Mouse (Mus musculus) right cerebral cortex, adult 18-20 months (tissue): ENCODE results near the gene Tpo.

ENCODE experiments used
- DNase-seq: peaks from one replicate; pipeline ENCODE4 v3.0.0; 2022; ENCODE audit warnings: mixed read lengths

Tpo gene

DNA sequence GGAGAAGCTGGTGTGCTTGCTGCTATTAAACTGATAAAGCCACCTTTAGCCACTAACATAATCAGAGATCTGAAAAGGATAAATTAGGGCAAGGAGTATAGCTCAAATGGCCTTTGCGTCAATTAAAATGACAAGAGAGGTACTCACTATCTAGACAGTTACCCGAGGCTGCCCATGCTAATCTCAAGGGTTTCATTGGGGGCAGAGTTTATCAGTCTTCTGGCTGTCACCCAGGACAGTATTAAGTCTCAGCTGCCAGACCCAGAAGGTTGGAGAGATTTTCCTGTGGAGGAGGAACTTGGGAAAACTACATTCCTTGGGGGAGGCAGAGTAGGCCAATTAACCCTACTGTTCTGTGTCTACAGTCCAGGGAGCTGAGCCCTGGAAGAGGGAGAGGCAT lies 63.1 kb downstream of the Tpo start:
- DNase-seq: no peak

DNA sequence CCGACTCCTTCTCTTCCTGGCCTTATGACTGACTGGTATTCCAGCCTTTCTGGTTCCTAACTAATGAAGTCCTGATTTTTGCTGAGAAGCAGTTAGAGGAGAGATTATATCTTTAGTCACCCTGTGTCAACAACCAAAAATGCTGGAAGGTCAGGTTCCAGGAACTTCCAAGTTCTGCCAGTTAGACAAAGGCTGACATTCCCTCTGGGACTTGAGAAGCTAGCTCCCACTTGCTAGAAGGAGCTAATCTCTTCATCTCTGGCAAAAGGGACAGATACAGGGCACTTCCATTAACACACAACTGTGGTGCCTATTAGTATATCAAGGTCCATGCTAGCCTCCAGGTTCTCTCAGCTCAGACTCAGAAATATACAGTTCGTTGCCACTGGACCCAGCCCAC lies 64.6 kb downstream of the Tpo start:
- no peak for DNase-seq

DNA sequence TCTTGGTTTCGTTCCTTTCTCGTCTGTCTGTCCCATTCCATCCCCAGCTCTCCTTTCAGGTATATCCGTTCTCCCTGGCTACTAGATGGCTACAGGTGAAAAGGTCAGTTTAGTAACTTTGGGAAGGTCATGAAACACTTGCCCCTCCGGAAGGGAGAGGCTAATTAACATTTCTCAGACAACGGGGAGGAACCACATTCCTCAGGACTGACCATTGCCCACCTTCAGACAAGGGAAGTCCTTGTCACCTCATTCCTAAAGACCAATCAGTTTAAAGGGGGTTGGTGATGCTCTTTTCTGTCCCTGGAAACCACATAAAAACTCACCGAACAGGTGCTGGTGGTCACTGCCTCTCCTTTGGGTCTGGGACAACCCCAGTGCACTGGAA lies 70.3 kb downstream of the Tpo start:
- DNase-seq: no peak

DNA sequence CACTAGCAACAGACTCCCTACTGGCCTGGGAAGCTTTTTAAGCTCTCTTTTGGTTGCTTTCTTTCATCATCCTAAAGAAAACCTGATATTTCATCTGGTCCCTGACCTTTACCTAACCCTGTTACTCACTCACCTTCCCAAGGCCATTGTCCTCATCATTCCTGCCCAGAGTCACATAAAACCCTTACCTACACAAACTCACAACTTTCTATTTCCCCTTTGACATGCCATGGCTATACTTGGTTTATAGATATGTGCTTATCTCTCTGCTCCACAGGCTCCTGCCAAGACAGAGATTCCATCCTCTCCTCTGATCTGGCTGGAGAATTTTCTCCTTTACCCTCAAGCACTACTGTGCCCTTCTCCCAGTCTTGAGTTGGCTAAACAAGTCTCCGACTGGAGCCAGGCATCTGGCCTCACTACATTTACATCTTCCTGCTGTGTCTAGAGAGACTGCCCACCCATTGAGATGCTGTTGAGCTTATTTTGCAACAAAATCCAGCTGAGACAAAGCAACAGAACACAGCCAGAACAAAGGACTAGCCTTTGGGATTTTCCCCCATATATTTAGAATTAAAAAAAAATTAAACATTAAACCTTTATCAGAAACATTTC lies 70.8 kb downstream of the Tpo start:
- DNase-seq: no peak

DNA sequence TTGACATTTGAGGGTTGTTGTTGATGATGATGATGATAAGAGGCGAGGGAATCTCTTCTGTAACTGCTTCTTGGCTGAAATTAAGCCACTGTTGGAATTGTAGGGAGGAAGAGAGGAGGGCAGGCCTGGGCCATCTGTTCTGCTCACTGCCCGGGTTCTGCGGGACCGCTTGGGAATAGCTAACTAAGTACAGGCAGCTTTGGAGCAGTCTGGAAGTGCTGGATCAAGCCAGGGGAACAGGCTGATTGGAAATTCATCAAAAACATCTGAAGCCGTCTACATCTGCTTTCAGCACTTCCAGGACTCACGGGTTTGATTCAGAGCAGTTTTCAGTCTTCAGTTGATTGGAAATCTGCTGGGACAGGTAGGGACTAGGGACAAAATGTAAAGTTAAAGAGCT lies 74.4 kb downstream of the Tpo start:
- DNase-seq: no peak

DNA sequence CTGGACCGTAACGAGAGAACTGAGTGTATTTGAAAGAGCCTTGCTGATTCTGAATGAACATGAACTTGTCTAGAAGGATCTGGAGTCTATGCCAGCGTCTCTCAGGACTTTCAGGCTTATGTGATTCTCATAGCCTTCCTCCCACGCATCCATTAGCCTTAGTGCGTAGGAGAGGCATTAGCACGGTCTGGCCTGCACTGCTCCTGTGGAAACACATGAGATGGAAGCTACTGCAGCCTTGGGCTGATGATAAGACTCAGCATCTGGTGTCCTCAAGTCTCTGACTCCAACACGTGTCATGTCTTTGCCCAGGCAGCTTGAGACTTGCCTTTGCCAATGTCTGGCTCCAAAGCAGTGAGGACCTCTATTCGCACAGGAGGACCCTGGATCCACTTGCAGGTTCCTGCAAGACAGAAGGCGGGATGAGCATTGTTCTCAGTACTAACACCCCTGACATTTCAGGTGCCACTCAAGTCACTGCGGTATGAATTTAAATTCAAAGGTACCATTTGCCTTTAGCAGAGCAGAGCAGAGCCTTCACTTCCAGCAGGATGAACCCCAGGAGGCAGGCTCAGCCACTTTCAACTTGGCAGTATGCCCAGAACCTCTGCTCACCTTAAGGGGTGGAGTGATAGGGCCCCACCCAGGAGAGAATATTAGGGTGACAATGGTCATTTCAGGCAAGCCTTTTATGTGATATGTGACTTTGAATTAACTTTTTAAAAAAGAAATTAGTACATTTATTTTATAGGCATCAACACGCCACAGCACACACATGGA lies 77.5 kb downstream of the Tpo start:
- DNase-seq: no peak

DNA sequence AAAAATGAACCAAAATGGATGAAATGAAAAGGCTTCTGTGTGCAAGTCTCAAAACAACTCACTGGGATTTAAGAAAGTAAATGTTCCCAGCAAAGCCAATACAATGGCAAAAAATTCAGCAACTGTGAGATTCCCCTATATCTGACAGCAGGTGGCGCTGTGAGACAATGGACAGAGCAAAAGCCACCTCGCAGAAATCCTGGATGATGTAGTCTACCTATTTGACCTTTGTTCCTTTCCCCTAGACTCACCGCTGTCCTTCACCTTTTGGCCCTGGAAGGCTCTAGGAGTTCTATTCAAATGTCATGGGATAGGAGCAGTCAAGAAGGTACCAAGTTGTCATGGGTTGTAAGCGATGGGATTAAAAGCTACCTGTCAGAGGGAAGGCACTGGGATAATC lies 82.2 kb downstream of the Tpo start:
- peak; percentile 57 for DNase-seq

DNA sequence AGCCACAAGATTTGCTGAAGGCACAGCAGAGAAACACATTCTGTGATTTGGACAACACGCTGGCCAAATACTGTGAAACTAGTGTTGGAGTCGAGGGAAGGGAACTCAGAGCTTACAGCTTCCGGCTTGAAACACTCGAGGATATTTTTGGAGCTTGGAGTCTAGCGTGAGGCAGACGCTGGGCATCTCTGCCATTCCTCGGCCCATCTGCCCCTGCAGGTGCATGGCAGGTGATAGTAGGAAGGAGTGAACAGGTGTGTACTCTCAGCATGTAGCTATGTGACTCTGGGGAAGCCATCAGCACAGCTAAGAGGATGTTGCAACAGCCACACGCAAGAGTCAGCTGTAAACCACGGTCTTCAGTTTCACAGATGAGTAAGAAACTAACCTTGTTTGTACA lies 82.6 kb downstream of the Tpo start:
- no peak for DNase-seq

DNA sequence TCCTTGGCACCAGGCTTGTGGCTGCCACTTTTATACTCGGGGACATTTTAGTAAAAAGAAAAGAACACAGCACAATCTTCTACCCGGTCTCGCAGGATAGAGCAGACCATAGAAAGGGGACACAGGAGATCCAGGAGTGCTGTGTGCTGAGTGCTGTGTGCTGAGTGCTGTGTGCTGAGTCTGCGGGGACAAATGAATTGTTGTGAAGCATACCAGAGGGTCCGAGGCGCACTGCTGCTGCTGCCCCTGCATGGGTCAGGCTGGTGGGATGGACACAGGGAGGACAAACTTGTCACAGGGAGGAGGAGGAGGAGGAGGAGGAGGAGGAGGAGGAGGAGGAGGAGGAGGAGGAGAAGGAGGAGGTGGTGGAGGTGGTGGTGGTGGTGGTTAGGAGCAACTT lies 83.6 kb downstream of the Tpo start:
- no peak for DNase-seq

DNA sequence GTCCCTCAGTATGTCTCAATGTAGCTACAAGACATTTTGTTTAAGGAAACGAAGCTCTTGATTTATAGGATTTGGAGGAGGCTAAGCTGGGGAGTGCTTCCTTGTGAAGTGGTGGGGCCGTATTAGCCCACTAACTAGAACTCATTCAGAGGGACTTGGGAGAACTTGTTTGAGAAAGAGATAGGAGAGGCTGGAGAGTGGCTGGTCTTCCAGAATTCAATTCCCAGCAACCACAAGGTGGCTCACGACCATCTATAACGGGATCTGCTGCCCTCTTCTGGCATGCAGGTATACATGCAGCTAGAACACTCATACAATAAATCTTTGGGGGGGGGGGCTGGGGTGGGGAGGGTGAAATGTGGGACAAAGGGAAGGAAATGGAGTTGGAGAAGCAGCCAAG lies 92.3 kb downstream of the Tpo start:
- DNase-seq: peak; percentile 52

DNA sequence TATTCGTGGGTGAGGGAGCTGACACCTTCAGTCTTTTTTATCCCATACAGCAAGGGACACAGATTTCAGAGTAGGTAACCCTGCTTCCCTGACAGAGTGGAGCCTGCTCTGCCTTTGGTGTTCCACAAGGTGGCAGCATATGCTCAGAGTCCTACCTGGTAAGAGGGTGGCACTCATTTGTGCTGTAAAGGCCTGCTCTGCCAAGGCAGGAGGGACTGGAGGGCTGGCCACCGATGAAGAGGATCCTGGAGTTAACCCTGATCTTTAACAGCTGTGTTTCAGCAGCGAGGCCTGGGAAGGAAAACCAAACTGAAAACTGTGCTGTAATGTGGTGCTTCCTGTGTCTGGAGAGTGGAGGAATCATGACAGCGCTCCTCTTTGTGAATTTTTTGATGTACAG lies 92.9 kb downstream of the Tpo start:
- peak; percentile 54 for DNase-seq

DNA sequence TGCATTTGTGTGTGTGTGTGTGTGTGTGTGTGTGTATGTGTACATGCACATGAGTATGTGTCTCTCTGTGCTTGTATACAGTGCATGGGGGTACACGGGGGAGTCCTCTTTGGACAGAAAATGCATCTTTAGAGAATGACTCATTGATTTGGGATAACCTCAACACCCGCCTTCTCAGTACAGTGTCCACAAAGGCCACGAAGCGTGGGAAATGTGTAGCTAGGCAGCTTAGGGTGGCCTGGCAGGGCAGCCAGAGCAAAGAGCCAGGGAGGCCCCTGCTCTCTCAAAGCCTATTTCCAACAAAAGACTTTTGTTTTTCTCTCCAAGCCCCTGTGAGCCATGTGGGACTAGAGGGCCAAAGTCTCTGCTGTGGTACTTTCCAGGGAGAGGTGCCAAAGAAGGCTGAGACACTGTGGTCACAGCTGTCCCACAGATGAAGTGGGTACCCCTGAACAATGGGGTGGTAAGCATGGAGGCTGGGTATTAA lies 95.8 kb downstream of the Tpo start:
- DNase-seq: peak; percentile 20

DNA sequence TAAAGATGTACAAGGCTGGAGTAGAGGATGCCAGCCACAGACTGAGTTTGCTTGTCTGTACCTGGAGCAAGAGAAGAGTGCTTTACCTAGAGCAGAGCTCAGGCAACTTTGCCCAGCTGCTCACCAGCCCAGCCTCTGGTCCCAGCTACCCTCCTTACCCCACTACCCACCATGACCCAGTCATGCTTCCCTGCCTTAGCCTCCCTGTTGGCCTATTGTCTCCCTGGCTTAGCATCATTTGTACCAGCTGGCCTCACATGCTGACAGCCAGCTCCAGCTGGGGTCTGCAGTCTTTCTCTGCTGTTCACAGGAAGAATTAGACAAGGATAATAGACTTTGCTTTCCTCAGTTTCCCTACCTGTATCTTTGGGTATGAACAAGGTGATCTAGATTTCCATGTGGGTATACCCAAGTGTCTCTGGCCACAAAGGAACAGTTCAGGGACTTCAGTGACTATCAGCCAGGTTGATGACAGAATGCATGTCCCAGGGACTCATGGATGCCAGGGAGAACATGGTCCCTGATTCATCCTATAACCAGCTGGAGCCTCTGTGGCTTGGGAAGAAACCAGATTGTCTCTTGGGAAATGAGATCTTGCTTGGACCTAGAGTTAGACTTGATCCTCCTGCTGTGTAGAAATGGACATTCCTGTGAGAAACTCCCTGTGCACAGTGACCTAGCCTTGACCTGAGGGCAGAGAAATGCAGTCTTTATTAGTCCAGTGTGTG lies 96.4 kb downstream of the Tpo start:
- DNase-seq: no peak

DNA sequence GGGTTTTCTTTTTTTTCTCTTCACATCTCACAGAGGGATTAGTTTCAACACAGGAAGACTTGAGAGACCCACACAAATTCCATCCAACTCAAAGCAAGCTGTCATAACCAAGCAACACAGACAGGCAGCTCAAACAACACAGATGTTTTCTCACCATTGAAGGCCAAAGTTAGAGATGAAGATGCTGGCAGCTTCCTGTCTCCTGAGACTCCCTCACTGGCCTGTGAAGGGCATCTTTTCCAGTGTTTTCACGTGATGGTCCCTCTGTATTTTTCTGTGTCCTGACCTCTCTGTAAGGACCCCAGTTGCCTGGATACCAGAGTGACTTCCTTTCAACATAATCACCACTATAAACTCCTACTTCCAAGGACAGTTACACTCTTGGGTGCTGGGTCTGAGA lies 97.0 kb downstream of the Tpo start:
- no peak for DNase-seq

DNA sequence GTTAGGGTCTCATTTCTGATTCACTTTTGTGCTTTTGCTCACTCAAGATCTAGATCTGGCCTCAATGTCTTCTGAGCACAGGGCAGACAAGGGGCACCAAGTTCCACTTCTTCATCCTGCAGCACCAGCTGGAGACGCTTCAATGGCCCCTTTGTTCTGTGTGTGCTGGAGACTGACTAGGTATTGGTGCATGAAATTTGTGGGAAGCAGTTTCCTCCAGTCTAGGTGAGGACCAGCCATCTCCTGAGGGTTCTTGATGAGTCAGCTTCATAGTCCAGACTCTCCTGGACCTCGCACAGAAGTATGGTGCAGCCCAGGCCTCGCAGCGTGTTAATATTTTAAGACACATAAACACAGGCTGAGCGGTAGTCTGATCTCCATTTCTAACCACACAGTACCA lies 97.7 kb downstream of the Tpo start:
- DNase-seq: no peak

DNA sequence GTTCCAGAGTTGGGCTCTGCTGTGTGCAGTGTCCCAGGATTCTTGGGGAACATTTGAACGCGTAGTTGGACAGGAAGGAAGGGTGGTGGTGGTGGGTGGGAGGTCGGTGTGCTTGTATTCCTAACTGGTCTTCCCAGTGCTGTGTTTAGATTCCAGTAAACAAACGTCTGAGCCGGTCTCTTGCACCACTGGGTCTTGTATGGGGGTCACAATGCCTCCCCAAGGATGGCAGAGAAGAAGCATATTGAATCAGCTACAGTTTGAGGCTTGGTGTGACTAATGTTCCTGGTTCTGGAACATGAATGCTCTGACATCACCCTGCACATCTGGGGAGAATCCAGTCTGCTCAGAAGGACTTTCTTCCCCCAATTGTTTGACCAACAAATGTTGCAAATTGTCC lies 101.9 kb downstream of the Tpo start:
- DNase-seq: no peak

DNA sequence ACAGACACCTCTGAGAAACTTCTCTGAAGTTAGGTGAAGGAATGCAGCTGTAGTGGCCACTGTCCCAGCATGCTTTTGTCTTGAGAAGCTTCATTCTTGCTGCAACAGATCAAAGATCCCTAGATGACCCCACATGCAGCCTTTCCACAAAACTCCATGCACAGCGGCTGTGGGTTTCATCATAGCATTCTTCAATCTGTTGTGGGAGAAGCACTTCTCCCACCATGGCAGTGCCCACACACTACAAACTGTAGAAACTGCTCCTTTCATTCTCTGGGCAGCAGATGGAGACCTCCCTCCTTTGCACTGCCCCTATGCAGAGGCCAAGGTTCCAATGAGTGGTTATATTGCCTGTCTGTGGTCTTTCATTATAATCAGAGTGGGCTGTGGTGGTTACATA lies 103.3 kb downstream of the Tpo start:
- DNase-seq: no peak

DNA sequence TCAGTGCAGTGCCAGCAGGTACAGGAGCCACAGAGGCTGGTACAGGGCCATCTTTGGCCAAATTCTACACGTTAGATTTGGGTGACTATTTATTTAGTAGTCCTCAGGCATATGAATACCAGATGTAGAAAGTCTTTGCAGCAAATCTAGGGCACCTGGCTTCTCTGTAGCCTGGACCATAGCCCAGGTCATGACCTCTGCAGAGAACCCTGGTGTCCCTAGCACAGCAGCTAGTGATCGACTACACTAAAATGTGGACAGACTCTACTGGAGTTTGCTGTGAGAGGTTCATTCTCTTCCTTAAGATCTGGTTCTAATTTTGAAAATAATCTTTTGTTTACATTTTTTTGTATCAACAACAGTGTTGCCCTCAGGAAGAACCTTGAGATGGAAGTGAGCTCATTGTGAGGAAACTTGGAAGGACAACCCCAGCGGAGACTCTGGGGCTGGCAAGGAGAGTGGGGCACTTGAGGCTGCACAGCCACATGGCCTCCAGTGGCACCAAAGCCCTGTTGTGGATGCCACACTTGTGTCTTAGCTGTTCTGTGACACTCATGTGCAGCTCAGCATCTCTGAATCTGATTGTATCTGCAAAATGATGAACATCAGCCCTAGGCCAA lies 104.6 kb downstream of the Tpo start:
- DNase-seq: no peak

DNA sequence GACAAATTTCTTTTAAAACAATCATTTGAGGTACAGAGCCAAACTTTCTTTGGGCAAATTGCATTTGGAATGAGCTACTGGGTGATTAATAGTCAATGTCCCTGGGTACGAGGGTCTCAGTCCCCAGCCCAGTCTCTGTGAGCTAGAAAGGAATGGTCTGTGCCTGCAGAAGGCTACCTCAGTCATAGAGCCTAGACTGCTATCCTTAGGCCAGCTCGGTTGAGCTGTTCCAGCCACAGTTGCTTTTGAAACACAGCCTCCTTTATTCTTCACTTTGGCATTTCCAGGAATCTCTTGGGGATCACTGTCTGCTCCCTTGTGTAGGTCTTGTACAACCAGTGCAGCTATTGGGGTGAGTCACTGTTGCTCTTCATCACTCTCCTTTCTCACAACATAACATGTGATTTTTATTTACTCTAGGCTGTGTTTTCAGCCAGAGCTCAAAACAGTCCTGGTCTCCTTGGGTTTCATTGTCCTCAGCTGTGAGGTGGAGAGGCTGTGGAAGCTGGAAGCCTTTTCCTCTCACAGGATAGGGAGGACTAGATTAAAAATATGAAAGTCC lies 108.1 kb downstream of the Tpo start:
- no peak for DNase-seq

DNA sequence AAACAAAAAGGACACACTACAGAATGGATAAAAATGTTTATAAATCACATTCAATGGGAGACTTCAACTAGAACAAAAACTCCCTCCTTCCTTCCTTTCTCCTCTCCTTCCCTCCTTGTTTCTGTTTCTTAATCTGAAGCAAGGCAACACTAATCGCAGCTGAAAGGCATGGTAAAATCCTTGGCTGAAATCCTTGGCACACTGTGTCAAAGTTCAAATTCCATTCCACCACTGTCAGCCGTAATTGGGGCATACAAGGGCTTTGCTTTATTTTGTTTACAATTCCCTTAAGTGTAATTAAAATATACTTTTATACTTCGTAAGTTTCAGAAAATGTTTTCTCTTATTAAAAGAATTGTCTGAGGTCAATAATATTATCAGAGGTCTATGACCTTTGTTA lies 108.9 kb downstream of the Tpo start:
- DNase-seq: no peak

DNA sequence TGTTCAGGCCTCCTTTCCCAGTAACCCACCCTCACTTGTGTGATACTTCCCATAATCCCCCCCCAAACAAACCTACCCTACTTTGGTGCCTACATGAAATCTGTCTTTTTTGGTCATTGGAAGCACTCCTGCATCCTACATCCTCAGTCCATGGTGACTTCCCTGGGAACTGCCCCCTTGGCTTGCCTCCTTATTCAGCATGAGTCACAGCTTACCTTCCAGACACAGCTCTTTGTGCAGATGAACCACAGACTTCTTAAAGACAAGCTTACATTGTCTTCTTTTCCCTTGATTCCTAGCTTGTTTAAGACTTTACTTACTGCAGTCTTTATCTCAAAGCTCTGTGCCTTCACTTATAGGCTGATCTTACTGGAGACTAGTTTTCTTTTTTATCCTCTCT lies 112.0 kb downstream of the Tpo start:
- DNase-seq: no peak

DNA sequence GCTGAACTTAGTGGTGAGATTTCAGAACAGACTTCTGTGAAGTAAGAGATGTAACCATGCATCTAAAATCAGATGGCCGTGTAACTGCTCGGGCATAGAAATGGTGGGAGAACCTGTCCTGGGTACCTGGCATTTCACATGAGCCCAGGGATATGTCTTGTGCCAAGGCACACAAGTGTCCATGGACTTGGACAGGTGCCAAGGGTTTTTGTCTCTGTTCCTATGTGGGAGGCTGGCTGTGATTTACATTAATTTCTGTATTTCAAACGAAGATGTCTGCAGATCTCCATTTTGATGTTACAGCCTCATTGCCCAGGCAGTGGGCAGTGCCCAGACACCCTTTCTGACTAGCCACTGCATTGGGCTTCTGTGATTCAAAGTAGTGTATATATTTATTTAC lies 115.3 kb downstream of the Tpo start:
- no peak for DNase-seq

DNA sequence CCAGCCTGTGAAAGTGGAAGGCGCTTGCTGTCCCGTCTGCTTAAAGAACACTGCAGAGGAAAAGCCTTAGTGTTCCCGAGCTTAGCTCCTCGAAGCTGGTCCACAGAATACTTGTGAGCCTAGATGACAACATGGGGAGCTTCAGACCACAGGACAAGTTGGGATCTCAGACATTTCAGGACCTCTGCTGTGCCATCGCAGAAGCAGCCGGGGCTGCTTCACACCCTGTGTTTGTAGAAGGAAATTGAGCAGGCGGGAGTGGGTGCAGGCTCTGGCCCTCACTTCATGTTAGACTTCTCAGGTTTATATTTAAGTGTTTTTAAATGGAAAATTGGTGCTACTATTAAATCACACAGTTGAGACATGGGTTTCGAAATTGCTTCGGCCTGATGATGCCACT lies 116.9 kb downstream of the Tpo start:
- peak; percentile 51 for DNase-seq
